Mouse (Mus musculus): ENCODE measurements around the gene Il15ra.
"Not testable (repeated sequence)": the region's sequence is repeated elsewhere in the genome, so short reads cannot be mapped to it uniquely, and the experiment has no call there.

The Il15ra gene

DNA sequence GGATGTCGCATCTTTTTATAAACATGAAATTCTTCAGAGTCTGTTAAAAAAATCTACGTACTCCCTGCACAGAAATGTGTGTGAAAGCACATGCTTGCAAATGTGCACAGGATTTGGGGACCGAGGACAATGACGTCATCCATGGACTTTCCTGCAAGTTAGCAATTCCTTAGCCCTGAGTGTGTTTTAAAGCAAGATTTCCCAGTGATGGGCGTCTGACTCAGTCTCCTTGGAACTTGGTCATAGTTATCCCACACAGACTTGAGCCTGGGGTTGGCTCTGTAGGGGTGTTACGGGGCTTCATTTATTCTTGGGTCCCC lies 1.6 kb downstream of the Il15ra start:
- DNase-seq (ENCODE audit: extremely low spot score, low read depth, low spot score): no peak

DNA sequence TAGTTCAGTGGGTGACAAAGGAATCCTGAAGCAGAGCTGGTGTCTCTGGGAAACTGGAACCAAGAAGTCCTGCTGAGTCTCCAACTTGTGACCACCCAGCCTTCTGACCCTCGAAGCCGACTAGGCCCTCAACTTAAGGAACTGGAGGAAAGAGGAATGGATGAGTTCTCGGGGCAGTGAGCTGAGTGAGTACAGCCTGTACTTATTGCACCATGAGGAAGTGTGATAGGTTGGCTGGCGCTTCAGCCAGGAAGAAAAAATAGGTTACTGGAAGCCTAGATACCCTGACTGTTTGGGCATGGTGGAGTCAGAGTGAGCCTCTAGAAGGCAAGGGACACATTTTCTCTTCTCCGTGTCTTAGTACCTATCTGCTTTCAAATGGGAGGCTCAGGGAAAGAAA lies 3.4 kb downstream of the Il15ra start:
- DNase-seq (ENCODE audit: extremely low spot score, low read depth, low spot score): no peak

DNA sequence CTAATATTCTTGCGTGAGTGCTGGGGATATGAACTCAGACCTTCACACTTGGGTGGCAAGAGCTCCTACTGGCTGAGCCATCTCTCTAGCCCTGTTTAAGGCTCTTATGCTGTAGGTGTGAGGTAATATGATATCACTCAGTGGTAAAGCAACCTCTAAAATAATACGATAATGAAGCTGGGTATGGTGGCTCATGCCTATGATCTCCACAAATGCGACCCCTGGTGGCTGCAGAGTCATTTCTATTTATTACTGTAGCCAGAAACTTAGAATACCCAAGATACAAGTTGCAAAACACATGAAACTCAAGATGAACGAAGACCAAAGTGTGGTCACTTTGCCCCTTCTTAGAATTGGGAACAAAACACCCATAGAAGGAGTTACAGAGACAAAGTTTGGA lies 5.0 kb downstream of the Il15ra start:
- DNase-seq (ENCODE audit: extremely low spot score, low read depth, low spot score): not testable (repeated sequence)

DNA sequence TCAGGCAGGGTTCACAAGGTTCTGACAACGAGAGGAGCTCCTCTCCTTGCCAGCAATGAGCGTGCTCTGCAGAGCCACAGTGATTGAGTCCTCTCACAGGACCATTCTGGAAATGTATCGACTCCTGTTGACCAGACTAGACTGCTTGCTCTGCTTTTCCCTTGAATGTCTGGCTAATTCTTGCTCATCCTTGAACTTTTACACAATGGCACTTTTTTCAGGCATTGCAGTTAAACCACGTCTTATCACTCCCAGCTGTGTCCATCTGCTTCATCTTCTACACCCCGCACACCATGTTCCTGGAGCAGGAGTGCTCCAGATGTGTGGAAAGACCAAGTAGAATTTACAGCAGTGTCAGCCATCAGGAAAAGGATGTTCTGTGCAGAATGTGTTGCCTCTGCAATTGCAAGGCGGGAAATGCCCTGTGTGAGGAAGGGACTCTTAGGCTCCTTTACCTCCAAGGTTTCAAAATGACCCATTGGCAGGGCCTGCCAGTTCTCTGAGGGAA lies 7.4 kb downstream of the Il15ra start:
- no peak for DNase-seq (ENCODE audit: extremely low spot score, low read depth, low spot score)

DNA sequence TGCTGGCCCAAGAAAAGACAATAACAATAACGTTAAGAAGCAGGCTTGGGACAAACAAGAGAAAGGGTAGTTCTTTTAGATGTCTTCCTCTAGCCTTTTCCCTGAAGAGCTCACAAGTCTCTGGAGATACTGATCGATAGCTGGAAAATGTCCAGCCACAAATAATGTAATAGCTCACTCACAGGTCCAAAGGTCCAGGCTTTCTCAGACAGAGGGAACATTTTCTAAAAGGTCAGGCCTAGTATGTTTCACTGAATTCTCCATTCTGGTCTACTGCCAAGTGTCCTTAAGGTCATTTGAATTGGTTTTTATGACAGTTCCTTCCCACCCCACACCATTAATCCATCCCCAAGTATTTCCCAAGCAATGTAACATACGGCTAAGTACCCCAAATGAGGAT lies 7.9 kb downstream of the Il15ra start:
- no peak for DNase-seq (ENCODE audit: extremely low spot score, low read depth, low spot score)

DNA sequence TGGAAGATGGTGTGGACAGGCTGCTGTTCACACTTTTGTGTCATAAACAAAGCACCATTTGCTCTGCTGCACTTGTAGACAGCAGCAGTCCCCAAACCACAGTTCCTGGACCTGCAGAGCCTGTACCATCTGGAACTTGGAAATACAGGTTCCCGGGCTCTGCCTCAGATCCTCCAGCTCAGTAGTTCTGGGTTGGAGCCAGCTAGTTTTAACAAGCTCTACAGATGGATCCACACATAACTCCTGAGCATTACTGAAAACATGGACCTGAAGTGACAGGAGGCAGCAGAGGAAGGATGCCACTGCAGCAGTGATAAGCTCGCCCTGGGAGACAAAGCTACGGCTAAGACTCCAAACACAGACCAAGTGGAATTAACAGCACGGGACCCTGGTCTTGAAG lies 9.4 kb downstream of the Il15ra start:
- DNase-seq (ENCODE audit: extremely low spot score, low read depth, low spot score): no peak

DNA sequence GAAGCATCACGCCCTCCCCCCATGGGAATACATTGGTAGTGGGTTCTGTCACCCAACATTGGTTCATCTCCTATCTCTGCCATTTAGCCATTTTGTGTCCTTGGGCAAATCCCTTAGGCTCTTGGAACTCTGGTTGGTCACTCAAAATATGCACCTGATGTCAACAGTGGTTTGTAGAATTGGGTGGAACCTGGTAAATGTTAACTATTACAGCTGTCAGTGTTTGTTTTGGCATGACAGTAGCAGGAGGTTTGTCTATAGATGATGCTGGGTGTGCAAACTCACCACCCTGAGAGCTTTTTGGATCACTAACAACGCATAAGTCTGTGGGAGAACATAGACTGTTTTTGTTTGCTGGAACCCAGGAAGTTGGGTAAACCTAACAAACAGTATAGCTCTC lies 13.5 kb downstream of the Il15ra start:
- DNase-seq (ENCODE audit: extremely low spot score, low read depth, low spot score): no peak

DNA sequence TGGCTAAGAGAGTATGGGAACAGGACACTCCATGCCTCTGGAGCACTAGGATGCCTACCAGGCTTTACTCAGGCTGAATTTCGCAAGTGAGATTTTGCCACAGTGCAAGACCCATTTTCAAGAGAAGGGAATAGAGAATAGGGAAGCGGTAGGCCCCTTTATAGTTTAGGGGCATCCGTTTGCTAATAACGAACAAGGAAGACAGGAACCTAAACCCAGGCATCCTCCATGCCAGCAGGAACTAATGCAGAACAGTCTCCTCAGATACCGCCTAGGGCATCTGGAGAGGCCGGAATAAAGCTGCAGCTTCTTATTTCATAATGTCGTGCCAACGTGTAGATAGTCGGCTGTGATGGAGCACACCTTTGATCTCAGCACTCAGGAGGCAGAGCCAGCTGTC lies 17.5 kb downstream of the Il15ra start:
- DNase-seq (ENCODE audit: extremely low spot score, low read depth, low spot score): no peak

DNA sequence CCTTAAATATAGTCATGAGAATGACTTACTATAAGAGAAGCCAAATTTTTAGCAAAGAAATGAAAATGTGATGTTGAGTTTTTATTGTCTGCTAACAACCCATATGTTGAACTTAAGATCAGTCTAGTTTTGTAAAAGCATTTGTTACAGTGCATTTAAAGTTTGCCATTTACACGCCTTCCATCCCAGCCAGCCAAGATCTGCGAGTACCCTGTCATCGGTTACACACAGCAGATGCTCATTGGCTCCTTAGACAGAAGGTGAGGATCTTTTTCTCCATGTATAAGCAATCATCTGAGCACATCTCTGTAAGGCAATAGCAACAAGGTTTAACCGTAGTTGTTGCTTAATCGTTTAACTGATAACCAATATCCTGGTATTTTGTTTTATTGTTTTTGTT lies 22.5 kb downstream of the Il15ra start:
- DNase-seq (ENCODE audit: extremely low spot score, low read depth, low spot score): no peak

DNA sequence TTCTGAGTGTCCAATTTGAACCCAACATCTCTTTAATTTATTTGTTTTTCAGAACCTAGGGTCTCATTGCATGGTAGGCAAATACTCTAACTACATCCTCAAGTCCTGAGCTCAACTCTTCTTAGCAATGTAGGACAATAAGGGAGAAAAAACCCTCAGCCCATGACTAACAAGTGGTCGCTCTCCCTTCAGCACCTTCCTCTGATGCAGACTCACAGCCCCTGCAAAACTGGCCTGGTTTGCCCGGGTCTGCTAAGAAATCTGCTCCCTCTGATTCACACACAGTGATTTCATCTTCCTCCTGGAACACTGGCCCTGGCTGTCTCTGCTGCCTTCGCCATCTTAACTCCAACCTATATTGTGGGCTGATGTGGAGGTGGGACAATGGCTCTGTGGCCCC lies 24.0 kb downstream of the Il15ra start:
- no peak for DNase-seq (ENCODE audit: extremely low spot score, low read depth, low spot score)

DNA sequence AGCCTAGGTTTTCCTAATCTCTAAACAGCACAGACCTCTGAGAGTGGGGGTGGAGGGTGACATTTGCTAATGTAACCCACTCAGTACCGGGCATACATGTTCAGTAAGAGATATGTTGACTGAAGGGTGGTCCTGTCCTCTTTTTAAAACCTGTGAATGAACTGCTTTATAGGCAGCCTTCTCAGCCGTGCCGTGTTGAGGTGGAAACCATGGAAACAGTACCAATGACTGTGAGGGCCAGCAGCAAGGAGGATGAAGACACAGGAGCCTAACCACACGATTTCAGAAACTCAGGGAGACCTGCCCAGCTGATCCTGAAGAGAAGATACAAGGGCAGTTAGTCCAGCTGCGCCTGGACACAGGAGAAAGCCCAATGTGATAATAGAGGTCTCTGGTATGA lies 27.9 kb downstream of the Il15ra start:
- no peak for DNase-seq (ENCODE audit: extremely low spot score, low read depth, low spot score)

DNA sequence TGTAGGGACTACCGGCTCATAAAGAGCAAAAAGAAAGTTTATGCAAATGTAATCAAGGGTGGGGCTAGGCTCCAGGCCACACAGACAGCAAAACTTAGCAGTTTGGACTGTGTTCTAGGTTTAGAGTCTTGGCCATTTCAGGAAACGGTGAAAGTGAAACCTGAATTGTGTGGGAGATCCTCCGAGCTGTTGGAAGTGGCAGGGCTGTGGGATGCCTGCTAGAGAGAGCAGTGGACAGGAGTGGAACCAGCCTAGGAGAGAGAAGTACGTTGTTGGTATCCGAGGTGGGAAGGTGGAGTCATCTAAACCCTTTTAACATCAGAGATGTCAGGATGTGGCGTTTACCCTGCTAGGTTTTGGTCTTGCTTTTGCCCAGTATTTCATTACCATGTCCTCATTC lies 30.8 kb downstream of the Il15ra start:
- no peak for DNase-seq (ENCODE audit: extremely low spot score, low read depth, low spot score)

DNA sequence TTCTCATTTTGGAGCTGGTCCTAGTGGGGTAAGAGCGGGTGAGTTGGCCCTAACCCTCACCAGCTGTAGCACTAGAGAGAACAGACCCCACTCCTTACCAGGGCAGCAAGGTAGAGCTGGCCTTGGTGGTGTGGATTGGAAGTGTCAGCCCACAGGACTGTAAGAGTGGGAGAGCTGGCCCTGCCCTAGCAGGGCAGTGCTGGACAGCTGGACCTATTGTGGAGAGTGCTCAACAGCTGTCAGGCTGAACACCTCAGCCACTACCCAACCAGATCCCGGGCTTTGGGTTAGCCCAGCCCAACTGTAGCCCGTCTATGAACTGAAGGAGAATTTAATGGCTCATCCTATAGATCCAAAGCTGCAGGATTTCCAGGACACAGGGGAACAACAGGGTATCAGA lies 33.7 kb downstream of the Il15ra start:
- DNase-seq (ENCODE audit: extremely low spot score, low read depth, low spot score): no peak

DNA sequence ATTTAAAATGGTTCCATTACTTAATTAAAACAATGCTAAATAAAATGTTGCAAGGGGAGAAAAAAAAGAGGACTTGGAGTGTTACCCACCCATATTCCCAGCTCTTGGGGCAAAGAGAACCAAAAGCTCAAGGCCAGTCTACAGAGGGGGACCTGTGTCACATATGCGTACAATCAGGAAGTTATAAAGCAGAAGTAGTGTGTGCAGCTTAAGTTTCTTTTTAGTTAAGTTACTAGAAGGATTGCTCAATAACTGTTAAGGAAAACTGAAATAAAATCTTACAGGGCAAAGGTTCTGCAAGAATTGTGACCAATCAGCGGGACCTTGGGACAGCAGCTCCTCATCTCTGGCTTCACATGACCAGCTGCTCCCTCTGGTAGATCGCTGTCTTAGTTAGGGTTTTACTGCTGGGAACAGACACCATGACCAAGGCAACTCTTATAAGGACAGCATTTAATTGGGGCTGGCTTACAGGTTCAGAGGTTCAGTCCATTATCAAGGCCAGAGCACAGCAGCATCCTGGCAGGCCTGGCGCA lies 34.5 kb downstream of the Il15ra start:
- no peak for DNase-seq (ENCODE audit: extremely low spot score, low read depth, low spot score)

DNA sequence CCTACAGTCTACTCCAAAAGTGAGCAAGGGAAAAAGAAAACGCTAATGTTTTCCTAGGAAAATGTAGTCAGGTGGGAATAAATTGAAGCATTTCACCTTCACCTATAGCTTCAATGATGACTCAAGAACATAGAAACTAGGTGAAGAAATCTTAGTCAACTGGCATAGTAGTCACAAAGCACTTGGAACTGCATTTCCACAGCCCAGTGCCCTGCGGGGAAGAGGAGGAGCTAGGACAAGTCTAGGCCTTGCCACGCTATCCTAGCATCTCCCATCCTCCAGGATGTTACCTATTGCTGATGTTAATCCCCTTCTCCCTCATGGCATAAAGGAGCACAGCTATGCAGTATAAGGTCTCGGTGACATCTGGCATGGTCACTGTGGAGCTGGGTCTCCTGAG lies 57.5 kb downstream of the Il15ra start:
- no peak for DNase-seq (ENCODE audit: extremely low spot score, low read depth, low spot score)

DNA sequence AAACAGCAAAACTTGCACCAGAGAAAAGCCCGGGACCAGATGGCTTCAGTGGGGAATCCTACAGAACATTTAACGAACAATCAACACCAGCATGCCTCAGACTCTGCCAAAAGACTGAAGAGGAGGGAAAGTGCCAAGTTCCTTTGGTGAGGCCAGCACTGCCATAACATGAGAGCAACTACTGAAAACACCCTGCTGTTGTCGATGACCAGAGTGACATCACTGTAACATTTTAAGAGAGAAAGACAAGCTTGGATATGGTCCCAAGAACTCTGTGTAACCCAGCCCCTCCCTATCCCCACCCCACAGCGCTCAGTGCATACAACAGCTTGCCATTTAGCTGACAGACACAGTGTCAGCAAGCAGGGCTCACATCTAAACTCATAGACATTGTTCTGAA lies 60.6 kb downstream of the Il15ra start:
- DNase-seq (ENCODE audit: extremely low spot score, low read depth, low spot score): no peak

DNA sequence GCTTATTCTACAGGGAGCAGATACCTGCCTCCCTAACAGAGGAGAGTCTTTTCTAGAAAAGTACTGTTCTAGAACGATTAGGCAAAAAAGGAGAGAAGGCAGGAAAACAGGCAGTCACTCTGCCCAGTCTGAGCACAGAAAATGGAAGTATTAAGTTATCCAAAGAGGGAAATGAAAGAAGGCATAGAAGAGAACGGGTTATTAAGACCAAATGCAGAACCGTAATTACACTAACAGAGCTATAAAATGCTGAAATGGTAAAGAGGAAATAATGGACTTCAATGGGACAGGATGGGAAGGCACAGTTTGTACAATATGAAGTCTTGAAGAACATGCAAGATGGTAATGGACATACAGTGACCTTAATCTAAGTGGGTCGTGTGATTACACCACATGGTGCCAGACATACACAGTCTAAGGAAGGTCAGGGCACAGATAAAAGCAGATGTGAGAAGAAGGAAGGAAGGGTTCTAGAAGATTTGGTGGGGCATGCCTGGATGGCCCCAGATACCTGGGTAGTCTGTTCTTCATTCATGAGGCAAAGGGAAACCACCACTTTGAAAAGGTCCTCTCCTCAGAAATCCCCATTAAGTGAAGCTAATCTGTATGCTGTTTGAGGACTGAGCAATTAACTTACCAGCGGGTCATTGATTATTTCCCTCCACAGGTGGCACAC lies 61.5 kb downstream of the Il15ra start:
- DNase-seq (ENCODE audit: extremely low spot score, low read depth, low spot score): no peak

DNA sequence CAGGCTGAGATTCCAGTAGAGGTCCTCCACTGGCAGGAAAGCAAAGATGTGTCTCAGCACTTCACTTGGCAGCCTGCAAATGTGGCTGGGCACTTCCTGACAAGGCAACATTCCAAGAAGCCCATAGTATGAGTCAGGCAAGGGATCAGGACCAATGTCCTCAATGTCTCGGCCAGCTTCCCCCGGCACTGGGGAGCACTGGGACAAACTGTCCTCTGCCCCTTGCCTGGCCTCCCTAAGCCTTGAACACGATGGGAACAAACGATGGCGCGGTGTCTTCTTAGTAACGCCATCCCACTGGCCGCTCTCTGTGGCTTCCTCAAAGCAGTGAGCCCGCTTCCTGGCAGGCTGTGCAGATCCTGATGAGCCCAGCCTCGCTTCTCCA lies 62.1 kb downstream of the Il15ra start:
- DNase-seq (ENCODE audit: extremely low spot score, low read depth, low spot score): no peak

DNA sequence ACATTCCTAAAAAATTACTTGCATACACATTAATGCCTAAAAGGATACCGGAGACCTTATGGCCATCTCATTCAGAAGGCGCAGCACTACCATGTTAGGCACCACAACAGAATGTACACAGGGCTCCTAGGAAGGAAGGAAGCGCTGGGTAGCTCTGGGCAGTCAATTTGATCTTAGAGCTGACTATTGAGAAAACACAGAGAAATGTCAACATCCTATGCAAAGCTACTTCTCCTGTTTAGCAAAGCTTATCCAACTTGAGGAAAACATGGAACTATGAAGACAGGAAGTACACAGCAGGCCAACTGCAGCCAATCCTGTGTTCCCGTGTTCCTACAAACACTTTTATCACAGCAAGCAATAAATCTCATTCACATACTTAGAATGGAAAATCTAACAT lies 66.6 kb downstream of the Il15ra start:
- no peak for DNase-seq (ENCODE audit: extremely low spot score, low read depth, low spot score)

DNA sequence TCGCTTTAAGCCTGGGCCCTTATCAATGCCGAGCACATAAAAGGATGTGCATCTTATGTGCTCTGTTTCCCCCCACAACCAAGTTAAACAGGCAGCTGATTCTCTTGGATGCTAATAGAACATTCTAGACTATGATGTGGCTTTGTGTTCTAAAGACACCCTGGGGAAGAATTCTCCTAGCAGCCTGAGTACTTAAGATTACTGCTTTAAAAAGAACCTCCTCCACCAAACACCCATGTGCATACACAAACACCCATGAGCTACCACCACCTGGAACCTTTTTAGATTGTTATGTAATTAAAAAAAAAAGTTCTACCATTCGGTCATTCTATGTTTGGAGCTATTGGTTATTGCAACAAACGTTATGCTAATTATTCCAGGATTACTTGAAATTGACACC lies 67.3 kb downstream of the Il15ra start:
- DNase-seq (ENCODE audit: extremely low spot score, low read depth, low spot score): no peak

DNA sequence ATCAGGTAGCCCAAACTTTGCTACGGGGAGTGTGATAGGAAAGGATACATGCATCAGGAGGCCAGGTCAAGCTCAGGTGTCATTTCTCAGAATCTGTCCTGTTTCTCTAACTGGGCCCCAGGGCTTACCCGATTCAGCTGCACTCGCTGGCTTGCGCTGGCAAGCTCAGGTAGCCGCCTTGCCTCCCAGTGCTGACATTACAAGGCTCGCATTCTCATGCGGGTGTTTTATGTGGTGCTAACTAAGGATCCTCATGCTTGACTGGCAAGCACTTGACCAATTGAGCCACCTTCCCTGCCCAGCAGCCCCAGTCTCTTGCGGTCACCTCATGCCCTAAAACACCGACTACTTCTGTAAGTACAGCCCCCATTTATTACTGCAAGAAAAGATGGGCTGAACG lies 69.3 kb downstream of the Il15ra start:
- no peak for DNase-seq (ENCODE audit: extremely low spot score, low read depth, low spot score)

DNA sequence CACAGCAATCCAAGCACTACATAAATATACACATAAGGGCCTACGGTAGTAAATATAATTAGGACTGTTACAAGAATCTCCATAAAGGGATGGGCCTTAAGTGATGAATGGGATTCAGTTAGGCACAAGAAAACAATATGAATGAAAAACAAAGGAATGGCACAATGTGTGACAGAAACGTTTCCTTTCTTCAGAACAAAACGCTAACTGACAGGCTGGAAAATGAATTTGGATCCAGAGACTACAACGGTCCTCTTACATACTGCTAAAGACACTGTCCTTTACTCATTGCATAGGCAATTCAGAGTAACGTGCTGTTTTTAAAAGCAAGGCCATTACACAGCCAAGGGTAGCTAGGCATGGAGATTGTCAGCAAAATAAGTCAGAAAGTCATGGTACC lies 70.0 kb downstream of the Il15ra start:
- no peak for DNase-seq (ENCODE audit: extremely low spot score, low read depth, low spot score)

DNA sequence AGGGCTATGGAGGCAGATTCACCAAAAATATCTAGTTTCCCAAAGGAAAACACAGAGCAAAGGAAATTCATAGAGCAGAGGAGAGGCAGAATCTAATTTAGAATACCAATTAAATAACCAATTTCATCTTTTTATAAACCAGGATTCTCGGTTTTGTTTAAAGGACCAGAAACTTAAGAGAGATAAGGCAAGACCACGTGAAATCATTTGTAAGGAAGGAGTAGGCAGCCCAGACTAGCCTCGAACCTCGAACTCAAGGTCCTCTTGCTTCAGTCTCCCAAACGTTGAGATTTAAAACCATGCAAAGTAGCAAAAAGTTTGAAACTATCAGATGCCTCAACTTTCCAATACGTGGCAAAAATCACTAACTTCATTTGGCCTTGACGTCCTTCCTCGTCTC lies 71.3 kb downstream of the Il15ra start:
- no peak for DNase-seq (ENCODE audit: extremely low spot score, low read depth, low spot score)
